Mouse (Mus musculus): ENCODE measurements around the gene Tppp.
"Not testable (repeated sequence)": the region's sequence is repeated elsewhere in the genome, so short reads cannot be mapped to it uniquely, and the experiment has no call there.

The Tppp gene

DNA sequence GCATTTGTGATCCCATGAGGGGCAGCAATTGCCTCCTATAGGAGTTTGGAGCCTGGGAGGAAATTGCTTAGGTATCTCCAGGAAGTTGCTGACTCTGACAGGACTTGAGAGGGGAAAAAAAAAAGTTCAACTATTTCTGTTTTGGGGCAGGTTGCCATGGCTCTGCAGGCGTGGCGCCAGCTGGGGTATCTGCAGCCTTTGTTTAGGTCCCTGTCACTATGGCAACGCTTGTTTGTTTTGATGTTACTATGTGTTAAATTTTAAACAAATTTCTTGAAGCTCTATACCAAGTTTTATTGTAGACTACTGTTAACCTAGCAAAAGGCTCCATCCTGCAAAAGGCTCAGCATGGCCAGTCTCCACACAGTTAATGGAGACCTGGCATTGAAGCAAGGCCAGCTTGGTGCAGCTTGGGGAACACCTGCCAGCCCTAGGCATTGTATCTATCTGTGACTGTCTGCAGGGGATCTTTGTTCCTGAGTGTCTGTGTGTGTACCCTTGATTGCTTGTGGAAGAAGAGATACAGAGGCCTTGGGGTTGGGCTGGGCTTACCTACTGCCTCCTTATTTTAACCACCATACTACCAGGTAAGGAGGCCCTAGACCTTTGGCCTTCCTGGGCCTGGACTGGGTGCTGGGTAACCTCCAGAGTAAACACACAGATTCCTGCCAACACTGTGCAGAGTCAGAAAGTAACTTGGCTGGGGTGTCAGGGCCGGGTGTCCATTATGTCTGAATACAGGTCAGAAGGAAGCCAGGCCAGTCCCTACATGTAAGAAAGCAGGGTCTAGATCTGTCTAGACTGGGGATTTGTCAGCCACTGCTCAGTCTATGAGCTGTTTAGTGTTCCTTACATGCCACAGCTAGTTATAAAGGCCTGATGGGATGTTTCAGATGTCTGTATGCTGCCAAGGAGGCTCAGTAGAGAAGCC lies 16.2 kb downstream of the Tppp start:
- DNase-seq (ENCODE audit: low spot score), result no peak

DNA sequence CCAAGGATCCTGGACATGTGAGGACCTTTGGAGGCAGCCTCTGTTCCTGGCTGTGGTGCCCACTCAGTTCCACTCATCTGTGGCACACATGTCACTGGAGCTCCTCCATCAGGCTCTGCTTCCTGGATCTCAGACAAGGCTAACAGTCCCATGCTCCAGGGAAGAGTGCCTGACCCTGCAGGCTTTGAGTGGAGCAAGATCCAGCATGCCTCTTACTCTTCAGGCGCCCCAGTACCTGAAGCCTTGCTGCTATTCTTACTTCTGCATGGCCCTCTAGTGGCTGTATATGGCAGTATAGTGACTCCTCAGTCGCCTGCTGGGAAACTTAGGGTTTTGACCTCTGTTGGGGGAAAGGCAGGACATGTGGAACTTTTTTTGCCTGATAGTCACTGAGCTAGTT lies 17.0 kb downstream of the Tppp start:
- DNase-seq (ENCODE audit: low spot score), result no peak

DNA sequence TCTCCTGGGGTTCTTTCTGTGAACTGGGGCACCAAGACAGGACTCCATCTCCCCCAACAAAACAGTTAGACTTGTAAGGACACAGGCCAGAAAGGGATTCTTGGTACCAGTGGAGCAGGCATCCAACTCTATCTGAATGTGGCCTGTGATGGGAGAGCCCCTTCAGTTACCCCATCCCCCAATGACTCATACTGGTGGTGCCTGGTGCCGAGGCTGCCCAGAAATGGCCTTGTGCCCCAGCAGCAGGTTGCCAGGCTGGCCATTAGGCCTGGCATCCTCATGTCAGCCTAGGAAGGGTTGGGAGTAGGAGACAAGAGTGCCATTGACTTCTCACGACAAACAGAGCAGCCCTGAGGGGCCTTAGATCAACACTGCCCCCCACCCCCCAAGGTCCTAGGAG lies 18.9 kb downstream of the Tppp start:
- DNase-seq (ENCODE audit: low spot score), result peak; percentile 60

DNA sequence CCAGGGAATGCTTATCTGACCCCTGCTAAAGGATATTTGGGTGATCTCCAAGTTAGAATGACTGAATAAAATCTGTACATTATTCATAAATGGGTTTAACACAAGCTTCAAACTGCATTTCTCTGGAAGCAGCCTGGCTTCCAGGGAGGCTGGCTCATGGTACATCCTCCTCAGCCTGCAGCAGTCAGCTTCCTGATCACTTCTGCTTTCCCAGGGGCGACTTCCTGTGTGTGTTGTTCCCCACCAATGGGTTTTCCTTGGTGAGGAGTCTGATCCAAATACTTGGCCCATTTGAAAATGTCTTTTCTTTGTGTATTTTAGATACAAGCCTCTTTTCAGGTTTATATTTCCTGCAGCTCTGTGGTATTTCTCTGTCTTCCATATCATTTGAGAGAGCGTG lies 19.8 kb downstream of the Tppp start:
- no peak for DNase-seq (ENCODE audit: low spot score)

DNA sequence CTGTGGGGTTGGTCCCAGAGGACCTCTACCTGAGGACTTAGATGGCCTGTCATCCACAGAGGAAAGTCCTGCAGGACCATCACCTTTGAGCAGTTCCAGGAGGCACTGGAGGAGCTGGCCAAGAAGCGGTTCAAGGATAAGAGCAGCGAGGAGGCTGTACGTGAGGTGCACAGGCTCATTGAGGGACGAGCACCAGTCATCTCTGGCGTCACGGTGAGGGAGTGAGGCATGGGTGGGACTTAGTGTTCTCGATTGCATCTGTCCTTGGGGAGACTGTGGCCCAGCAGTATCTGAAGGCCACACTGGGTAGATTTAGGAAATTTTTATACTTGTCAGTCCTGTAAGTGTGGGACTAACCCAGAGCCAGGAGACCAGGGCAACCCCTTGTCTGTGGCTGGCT lies 21.5 kb downstream of the Tppp start:
- DNase-seq (ENCODE audit: low spot score), result no peak

DNA sequence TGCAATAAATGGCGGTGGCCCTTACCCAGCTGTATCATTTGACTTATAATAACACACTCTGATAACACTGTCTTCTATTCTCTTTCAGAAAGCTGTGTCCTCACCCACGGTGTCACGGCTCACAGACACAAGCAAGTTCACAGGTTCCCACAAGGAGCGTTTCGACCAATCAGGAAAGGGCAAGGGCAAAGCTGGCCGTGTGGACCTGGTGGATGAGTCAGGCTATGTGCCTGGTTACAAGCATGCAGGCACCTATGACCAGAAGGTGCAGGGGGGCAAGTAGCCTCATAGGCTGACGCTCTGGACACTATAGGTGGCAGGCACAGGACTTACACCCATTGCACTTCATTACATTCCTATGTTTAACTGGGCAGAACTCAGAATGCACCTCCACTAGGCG lies 21.9 kb downstream of the Tppp start:
- DNase-seq (ENCODE audit: low spot score), result no peak

DNA sequence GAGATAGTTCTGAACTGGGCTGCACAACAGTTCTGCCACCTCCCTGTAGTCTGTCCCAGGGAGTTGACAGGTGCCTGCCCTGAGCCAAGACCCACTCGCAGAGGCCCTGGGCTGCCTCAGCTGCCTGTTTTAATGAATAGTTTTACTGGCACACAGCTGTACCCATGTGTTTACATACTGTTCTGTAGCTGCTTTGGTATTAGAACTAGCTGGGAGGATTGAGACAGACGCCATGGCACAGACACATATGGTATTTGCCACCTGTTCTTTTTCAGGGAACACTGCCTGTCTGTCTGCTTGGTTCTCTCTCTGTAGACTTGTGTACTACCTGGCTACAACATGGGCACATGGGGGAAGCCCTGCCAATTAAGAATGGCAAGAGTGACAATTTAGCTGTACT lies 25.5 kb downstream of the Tppp start:
- DNase-seq (ENCODE audit: low spot score), result no peak

DNA sequence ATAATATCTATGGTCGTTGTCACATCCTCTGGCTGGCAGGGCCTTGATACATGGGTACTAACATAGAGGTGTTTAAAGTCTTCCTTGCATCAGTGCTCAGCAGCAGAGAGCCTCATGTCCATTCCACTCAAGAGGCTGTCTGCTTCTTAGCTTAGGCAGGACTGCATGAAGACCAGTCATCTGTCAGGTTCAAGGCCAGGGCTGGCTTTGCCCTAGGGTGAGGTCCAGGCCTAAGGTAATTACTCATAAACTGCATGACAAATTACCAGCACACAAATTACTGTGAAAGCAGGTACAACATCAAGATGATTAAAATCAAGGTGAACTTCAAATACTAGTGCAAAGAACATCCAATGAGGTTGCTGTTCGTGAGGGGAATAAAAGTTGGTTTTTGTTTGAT lies 26.6 kb downstream of the Tppp start:
- no peak for DNase-seq (ENCODE audit: low spot score)

DNA sequence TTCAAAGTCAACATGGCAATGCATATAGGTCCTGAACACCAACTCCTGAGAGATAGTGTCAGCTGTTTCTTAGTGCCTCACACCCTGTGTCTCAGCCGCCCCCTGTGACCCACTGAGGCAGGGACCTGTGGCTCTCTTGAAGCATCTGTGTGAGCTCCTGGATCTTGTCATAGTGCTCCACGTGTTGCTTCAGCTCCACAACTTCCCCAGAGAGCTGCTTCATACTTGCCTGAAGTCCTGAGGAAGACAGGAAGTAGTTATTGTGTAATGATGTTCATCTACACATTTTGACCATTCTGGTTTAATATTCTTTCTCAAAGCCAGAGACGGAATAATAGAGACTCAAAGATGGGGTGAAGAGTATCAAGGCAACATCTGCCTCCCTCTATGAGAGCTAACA lies 30.7 kb downstream of the Tppp start:
- DNase-seq (ENCODE audit: low spot score), result no peak

DNA sequence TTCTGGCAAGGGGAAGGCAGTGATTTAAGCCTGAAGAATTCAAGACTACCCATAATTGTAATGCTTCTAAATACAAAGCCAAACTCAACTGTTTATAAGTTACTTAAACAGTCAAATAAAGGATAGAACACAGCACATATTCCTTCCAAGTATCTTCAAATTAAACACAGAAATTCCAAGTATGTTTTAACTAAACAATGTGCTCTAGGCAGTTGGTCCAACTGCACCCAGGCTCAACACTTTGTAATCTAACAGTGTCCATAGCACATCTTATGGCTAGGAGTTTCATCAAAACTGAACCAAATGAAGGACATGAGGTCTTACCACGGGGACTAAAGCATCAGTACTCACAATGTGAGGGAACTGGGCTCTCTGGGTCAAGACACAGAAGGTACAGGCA lies 47.0 kb downstream of the Tppp start:
- no peak for DNase-seq (ENCODE audit: low spot score)

DNA sequence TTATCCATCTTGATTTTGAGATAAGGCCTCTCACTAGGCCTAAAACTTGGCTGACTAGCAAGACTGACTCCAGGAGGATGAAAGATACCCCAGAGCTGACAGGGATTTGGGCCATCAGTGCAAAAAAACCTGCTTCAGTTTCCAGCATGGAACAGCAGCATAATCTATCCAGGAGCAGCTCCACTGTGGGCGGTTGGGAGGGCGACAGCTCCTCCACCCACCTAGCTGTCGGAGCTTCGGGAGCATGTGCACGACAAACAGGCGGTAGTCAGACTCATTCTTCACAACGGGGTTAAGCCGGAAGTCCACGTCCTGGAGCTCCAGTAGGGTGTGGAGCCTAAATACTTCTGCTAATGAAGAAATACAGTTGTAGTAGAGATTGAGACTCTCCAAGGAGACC lies 48.9 kb downstream of the Tppp start:
- no peak for DNase-seq (ENCODE audit: low spot score)

DNA sequence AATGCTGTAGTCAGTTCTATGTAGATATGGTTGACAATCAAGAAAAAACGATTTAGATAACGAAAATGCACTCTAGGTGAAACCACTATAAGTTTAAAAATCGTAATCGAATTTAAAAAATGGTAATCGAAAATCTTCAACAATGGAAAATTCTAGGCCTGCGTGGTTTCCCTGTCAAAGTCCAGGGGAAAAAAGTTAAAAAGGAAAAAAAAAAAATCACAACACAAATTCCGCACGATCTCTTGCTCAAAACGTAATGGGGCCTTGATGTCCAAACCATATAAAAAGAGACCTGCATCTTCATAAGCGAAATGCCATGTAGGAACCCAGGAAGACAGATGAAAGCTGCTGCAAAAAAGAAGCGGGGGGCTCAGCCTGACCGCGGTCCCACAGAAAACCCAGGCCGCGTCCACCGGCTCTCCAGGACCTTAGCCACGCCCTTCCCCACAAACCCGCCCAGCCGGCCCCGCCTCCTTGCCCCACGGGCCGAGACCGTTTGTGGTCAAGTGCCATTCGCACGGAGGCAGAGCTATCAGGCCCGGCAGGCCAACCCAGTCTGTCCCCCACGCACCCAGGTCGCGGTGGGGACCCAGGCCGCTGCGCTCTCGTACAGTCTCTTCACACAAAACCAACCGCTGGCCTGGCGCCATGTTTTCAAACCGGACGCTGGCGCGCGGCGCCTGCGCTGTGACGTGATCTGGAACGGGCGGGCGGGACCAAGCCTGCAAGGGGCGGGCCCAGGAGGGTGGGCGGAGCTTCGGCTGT lies 52.6 kb downstream of the Tppp start, which contains the start of gene Cep72:
TSS of gene Cep72 (minus strand) at position 687 of the 765 bp plus-strand sequence.
- peak; percentile 66 for DNase-seq (ENCODE audit: low spot score)

DNA sequence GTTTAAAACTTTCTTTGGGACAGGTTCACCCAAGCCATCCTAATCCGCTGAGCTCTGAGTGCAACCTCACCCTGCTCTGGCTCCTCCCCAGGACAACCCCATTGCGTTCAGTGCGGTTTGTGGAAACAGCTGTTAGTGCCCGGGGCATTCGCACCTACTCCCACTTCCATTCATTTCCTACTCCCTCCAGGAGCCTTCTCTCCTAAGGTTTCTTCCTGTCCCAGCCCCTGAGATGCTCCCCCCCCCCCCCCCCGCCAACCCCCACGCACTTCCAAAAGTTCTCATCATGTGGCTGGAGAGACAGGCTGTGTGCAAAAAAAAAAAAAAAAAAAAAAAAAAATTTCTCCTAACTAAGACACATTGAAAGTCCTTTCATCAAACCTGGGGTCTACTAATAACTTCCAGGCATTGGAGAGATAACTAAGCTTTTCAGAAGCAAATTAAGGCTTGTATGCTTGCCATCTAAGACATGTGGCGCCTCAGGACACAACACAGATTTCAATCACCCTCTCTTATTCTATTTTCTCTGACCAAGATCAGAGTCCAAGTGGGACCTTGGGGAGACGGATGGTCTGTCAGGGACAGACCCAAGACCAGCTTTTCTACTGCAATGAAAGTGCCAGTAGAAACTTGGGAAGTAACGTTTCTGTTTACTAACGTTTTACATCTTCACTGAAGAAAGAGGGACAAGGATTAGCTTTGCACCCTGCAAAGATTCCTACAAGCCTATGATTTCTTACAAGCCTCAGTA lies 53.3 kb downstream of the Tppp start:
- no peak for DNase-seq (ENCODE audit: low spot score)

DNA sequence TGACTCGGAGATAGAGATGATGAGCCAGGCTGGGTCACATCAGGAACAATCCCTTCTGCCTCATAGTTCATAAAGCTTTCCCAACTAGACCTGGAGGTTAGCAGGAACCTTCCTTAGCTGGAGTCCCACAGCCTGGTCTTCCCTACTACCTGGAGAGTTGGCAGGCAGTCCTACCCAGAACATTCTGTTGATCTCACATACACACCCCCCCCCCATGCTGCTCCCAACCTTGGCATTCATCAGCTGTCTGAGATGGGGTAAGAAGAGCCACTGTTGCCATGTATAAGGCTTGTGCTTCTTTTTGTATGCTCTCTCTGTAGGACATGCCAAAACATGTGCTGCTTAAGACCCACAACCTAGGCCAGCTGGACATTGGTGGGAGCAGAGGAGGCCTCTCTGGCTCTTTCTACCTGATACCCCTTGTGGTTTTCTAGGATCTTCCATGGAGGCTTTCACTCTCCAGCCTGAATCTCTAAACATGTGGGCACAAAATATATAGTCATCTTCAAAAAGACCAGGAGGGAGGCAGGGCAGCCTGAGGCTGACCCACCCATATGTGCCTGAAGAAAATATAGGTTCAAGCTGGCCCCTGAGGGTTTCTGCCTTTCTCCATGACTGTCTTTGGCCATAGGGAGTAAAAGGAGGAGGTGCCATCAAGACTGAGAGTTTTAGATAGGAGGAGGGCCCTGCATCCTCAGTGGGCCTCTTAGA lies 54.3 kb downstream of the Tppp start:
- DNase-seq (ENCODE audit: low spot score), result no peak

DNA sequence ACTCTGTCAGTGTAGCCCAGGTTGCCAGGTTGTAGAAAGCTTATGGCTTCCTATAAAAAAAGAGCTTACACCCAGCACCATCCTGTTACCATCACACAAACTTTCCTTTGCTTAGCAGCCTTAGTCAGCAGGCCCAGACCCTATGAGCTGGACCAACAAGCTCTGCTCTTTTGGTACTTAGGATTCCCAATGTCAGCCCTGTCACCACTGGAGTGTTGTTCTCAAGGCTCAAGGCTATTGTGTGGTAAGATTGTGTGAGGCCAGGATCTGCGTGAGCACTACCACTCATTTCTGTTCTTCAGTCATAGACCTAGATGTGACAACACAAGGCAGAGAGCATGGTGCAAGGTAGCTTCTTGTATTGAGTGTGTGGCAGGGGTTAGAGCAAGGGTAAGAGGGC lies 57.4 kb downstream of the Tppp start:
- DNase-seq (ENCODE audit: low spot score), result no peak

DNA sequence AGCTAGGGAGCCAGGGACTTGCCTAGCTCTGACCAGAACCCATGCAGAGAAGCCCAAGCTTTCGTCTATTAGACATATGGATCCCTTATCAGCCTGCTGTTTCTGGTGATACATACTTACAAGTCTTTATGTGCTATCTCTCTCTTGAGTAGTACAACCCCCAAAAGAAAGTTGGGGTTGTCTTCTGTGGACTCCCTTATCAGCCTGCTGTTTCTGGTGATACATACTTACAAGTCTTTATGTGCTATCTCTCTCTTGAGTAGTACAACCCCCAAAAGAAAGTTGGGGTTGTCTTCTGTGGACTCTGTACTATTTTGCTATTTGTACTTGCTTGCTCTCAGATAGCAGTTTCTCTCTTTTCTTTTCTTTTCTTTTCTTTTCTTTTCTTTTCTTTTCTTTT lies 62.0 kb downstream of the Tppp start:
- DNase-seq (ENCODE audit: low spot score), result not testable (repeated sequence)

DNA sequence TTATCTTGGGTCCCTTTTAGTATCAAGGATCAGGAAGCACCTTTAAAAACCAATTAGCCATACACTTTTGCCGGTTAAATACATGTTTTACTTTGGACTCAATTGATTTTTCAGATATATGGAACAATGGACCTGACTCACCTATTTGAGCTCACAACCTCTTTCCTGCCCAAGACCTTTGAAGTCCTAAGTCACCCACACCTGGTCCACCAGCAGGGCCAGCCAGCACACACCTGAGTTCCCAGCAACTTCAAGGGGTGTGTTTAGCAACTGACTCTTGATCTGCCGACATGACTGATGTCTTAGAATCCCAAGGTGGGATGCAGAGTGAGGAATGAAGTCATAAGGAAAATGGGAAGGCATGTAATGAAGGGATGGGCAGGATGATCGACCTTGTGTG lies 62.5 kb downstream of the Tppp start:
- DNase-seq (ENCODE audit: low spot score), result no peak

DNA sequence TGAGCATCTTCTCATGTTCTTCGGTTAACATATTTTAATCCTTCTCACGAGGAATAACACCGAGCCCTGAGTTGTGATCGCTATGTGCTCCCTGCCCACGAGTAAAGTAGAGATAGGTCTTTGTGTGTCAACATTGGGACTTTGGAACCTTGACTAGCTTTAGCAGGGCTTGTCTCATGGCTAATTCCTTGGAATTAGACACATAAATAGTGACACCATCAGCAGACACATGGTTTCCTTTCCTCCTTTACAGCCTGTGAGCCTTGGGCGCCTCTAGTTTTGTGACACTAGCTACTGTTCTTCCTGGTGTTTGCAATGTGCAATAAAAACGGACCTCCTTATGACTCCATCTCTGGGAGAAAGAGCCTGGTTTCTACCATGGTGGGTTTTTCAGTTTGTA lies 64.2 kb downstream of the Tppp start:
- no peak for DNase-seq (ENCODE audit: low spot score)

All from left cerebral cortex, adult 11 months (tissue).